Mouse (Mus musculus) lung, adult 2 months (tissue): ENCODE data around the gene Rassf3.

ENCODE experiments used
- CTCF ChIP-seq: fragments of 200-500 bp; IDR thresholded peaks from 2 replicates; pipeline ENCODE4 v1.5.1; 2011; ENCODE audit warnings: mild to moderate bottlenecking, low read length, control low read depth; ENCODE audit not compliant: insufficient read depth
- POLR2A ChIP-seq: fragments of 200-500 bp; IDR thresholded peaks from 2 replicates; pipeline ENCODE4 v1.6.1; 2011; ENCODE audit warnings: low read depth, mild to moderate bottlenecking, control low read depth, low read length, borderline replicate concordance; ENCODE audit errors: extremely low read depth

DNA sequence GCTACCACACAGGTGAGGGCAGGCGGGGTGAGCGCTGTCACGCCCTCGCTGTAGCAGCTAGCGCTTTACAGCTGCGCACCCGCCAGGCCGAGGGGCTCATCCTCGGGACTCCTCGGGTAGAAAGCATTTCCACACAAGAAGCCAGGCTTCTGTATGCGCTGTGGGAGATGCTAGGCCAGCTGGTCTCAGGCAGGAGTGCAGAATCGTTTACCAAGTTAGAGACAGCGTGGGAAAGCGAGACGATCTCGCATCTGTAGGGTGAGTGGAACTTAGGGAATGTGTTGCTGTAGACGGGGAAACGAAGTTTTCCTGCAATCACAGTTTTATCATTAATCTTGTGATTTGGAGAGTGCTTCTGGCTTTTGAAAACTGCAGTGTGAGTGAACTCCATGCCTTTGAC is 94.9 kb downstream of the Rassf3 start:
- TF ChIP-seq CTCF = no peak
- no peak for TF ChIP-seq POLR2A
